Mouse (Mus musculus) limb, embryonic 12.5 days (tissue): ENCODE data around the gene Pank4. TPM values are rescaled to one million over a fixed set of nuclear protein-coding genes. Genes with fewer than 3 reads are reported as not detected.

ENCODE experiments used
- ATAC-seq: fragments of 200-750 bp; cut with Nextera tagmentation; 2 replicates; pipeline ENCODE4 v1.8.0; 2017; ENCODE audit warnings: low read depth, moderate TSS enrichment; ENCODE audit not compliant: insufficient number of reproducible peaks, insufficient read depth, low FRiP score, low TSS enrichment
- H3K27ac ChIP-seq: fragments of 300-500 bp; sonication (generic); 2 replicates; pipeline ENCODE4 v1.5.1; 2016; ENCODE audit warnings: mild to moderate bottlenecking, moderate library complexity
- H3K27me3 ChIP-seq: fragments of 300-500 bp; sonication (generic); 2 replicates; pipeline ENCODE4 v1.6.1; 2016; ENCODE audit warnings: mild to moderate bottlenecking, moderate library complexity
- H3K36me3 ChIP-seq: fragments of 300-500 bp; sonication (generic); 2 replicates; pipeline ENCODE4 v1.6.1; 2016; ENCODE audit warnings: mild to moderate bottlenecking, moderate library complexity
- H3K4me1 ChIP-seq: fragments of 300-500 bp; sonication (generic); replicated peaks from 2 replicates; pipeline ENCODE4 v1.6.1; 2016
- H3K4me2 ChIP-seq: fragments of 300-500 bp; sonication (generic); 2 replicates; pipeline ENCODE4 v1.6.1; 2016; ENCODE audit warnings: mild to moderate bottlenecking, moderate library complexity
- H3K4me3 ChIP-seq: fragments of 300-500 bp; sonication (generic); replicated peaks from 2 replicates; pipeline ENCODE4 v1.5.1; 2016; ENCODE audit warnings: mild to moderate bottlenecking
- H3K9ac ChIP-seq: fragments of 300-500 bp; sonication (generic); replicated peaks from 2 replicates; pipeline ENCODE4 v1.6.1; 2016; ENCODE audit warnings: mild to moderate bottlenecking, moderate library complexity
- H3K9me3 ChIP-seq: fragments of 300-500 bp; sonication (generic); 2 replicates; pipeline ENCODE4 v1.6.1; 2016; ENCODE audit warnings: mild to moderate bottlenecking, moderate library complexity
- WGBS: fragments of 180-500 bp; shearing (Covaris S2); methylation state at CpG from one replicate; pipeline ENCODE4 v1.1.7; 2016; 5-methylcytosine and 5-hydroxymethylcytosine counted together
- polyA plus RNA-seq: library from polyadenylated mRNA; unstranded; fragments of >200 nt; fragmentation: Nextera tagmentation; extraction: Ambion mirVana; gene quantifications from 2 replicates; pipeline ENCODE4 v1.2.1, GENCODE M21; 2016

The Pank4 gene
- polyA plus RNA-seq, 1 experiment from 2014 or later, result 56.3 TPM

GRCm38 (mm10) chr4:154981076-154981475 is 17.2 kb downstream of the Pank4 start:
- Histone ChIP-seq H3K9me3 (no peaks in the 10 kb centered on the region), H3K4me1 (peaks cover 16% of the 10 kb centered on the region), H3K36me3 (peaks cover 58% of the 10 kb centered on the region), H3K4me3 (no peak overlapping the region), H3K4me2 (no peak overlapping the region), H3K27me3 (peaks cover 28% of the 10 kb centered on the region), H3K9ac (no peak overlapping the region), H3K27ac (no peak overlapping the region)
- ATAC-seq, result no peak
- WGBS, result 88% methylated on average over 6 of the region's 6 CpGs

GRCm38 (mm10) chr4:154981530-154981929 is 17.6 kb downstream of the Pank4 start:
- Histone ChIP-seq H3K36me3 (peaks cover 53% of the 10 kb centered on the region), H3K27me3 (peaks cover 32% of the 10 kb centered on the region), H3K27ac (no peak overlapping the region), H3K4me2 (no peak overlapping the region), H3K9ac (no peak overlapping the region), H3K4me1 (peaks cover 21% of the 10 kb centered on the region), H3K4me3 (no peak overlapping the region), H3K9me3 (no peaks in the 10 kb centered on the region)
- 0 out of 2 replicates have a peak, but pooled peaks have one; percentile 8 for ATAC-seq
- 52% methylated on average over 7 of the region's 7 CpGs for WGBS

- ATAC-seq, result no peak
- H3K9me3 ChIP-seq, result no peaks in the 10 kb centered on the region
- H3K27ac ChIP-seq, result no peak overlapping the region
- no peak overlapping the region for H3K9ac ChIP-seq
- no peak overlapping the region for H3K4me3 ChIP-seq
- no peak overlapping the region for H3K4me2 ChIP-seq
- H3K4me1 ChIP-seq, result peaks cover 23% of the 10 kb centered on the region
- WGBS, result 74% methylated on average over 19 of the region's 19 CpGs
- H3K27me3 ChIP-seq, result peaks cover 35% of the 10 kb centered on the region
- peaks cover 44% of the 10 kb centered on the region for H3K36me3 ChIP-seq
These were observed 18.6 kb downstream of the Pank4 start for GRCm38 (mm10) chr4:154982247-154983120.

- no peak overlapping the region for H3K4me2 ChIP-seq
- H3K27me3 ChIP-seq, result peaks cover 35% of the 10 kb centered on the region
- H3K27ac ChIP-seq, result no peak overlapping the region
- ATAC-seq, result no peak
- WGBS, result 18% methylated on average over 24 of the region's 24 CpGs
- no peak overlapping the region; the same call in 1 of the 2 replicates for H3K9ac ChIP-seq
- peaks cover 23% of the 10 kb centered on the region for H3K4me1 ChIP-seq
- no peaks in the 10 kb centered on the region for H3K9me3 ChIP-seq
- H3K36me3 ChIP-seq, result peaks cover 31% of the 10 kb centered on the region
- no peak overlapping the region for H3K4me3 ChIP-seq
These were observed 19.8 kb downstream of the Pank4 start for GRCm38 (mm10) chr4:154983767-154984166.

- Histone ChIP-seq H3K27me3 (peaks cover 35% of the 10 kb centered on the region), H3K4me1 (peaks cover 23% of the 10 kb centered on the region), H3K4me3 (no peak overlapping the region), H3K36me3 (peaks cover 16% of the 10 kb centered on the region), H3K4me2 (peak overlapping the region; percentile 44), H3K9ac (peak overlapping the region; percentile 52; the same call in 1 of the 2 replicates), H3K27ac (no peak overlapping the region), H3K9me3 (no peaks in the 10 kb centered on the region)
- WGBS, result 92% methylated on average over 5 of the region's 5 CpGs
- ATAC-seq, result no peak
These were observed 21.3 kb downstream of the Pank4 start for GRCm38 (mm10) chr4:154985151-154985777.

GRCm38 (mm10) chr4:154986096-154986495 is 22.2 kb downstream of the Pank4 start:
- H3K4me3 ChIP-seq, result peak overlapping the region; percentile 18; the same call in 1 of the 2 replicates
- H3K4me2 ChIP-seq, result peak overlapping the region; percentile 44
- no peaks in the 10 kb centered on the region for H3K9me3 ChIP-seq
- 20% methylated on average over 17 of the region's 17 CpGs for WGBS
- H3K27me3 ChIP-seq, result peaks cover 35% of the 10 kb centered on the region
- H3K9ac ChIP-seq, result peak overlapping the region; percentile 52; the same call in 1 of the 2 replicates
- ATAC-seq, result no peak
- peaks cover 23% of the 10 kb centered on the region for H3K4me1 ChIP-seq
- H3K27ac ChIP-seq, result no peak overlapping the region
- H3K36me3 ChIP-seq, result peaks cover 7% of the 10 kb centered on the region

GRCm38 (mm10) chr4:154986750-154987149 is 22.8 kb downstream of the Pank4 start:
- Histone ChIP-seq H3K9me3 (no peaks in the 10 kb centered on the region), H3K4me1 (peaks cover 23% of the 10 kb centered on the region), H3K36me3 (peaks cover 2% of the 10 kb centered on the region; the same call in 1 of the 2 replicates), H3K27me3 (peaks cover 35% of the 10 kb centered on the region), H3K4me2 (no peak overlapping the region), H3K4me3 (no peak overlapping the region), H3K9ac (no peak overlapping the region), H3K27ac (no peak overlapping the region)
- WGBS, result 79% methylated on average over 15 of the region's 15 CpGs
- ATAC-seq, result no peak

- Histone ChIP-seq H3K27ac (no peak overlapping the region), H3K4me1 (peaks cover 25% of the 10 kb centered on the region), H3K4me2 (no peak overlapping the region), H3K36me3 (no peaks in the 10 kb centered on the region), H3K9ac (no peak overlapping the region), H3K27me3 (no peaks in the 10 kb centered on the region), H3K9me3 (no peaks in the 10 kb centered on the region), H3K4me3 (no peak overlapping the region)
- ATAC-seq, result no peak
- WGBS, result 78% methylated on average over 4 of the region's 4 CpGs
These were observed 31.0 kb downstream of the Pank4 start for GRCm38 (mm10) chr4:154994876-154995275.

- Histone ChIP-seq H3K4me3 (no peak overlapping the region), H3K9me3 (no peaks in the 10 kb centered on the region), H3K4me2 (no peak overlapping the region), H3K4me1 (peaks cover 31% of the 10 kb centered on the region), H3K27ac (no peak overlapping the region), H3K27me3 (no peaks in the 10 kb centered on the region), H3K36me3 (no peaks in the 10 kb centered on the region), H3K9ac (no peak overlapping the region)
- peak; percentile 12; the same call in 1 of the 2 replicates for ATAC-seq
- 31% methylated on average over 8 of the region's 8 CpGs for WGBS
These were observed 32.7 kb downstream of the Pank4 start for GRCm38 (mm10) chr4:154996572-154997154.

GRCm38 (mm10) chr4:154999379-154999778 is 35.5 kb downstream of the Pank4 start:
- Histone ChIP-seq H3K27ac (no peak overlapping the region), H3K9me3 (no peaks in the 10 kb centered on the region), H3K4me2 (no peak overlapping the region), H3K4me3 (no peak overlapping the region), H3K36me3 (no peaks in the 10 kb centered on the region), H3K9ac (no peak overlapping the region), H3K27me3 (no peaks in the 10 kb centered on the region), H3K4me1 (peaks cover 23% of the 10 kb centered on the region)
- no peak for ATAC-seq
- WGBS, result 83% methylated on average over 5 of the region's 5 CpGs

GRCm38 (mm10) chr4:155005278-155005677 is 41.4 kb downstream of the Pank4 start:
- Histone ChIP-seq H3K27me3 (no peaks in the 10 kb centered on the region; the same call in 1 of the 2 replicates), H3K36me3 (no peaks in the 10 kb centered on the region), H3K4me1 (0 out of 2 replicates have a peak, but pooled peaks cover 7% of the 10 kb centered on the region), H3K4me3 (no peak overlapping the region), H3K9me3 (no peaks in the 10 kb centered on the region), H3K9ac (no peak overlapping the region), H3K27ac (no peak overlapping the region), H3K4me2 (no peak overlapping the region)
- ATAC-seq, result no peak
- WGBS, result 95% methylated on average over 3 of the region's 3 CpGs
